Mouse (Mus musculus): ENCODE measurements around the gene Kdm4c. TPM values are rescaled to one million over a fixed set of nuclear protein-coding genes. Genes with fewer than 3 reads are reported as not detected.
A peak's percentile ranks its signal among the peaks of the same experiment; 100 is the strongest.

Kdm4c gene
- polyA plus RNA-seq, 1 experiment from 2014 or later: 18.8 TPM

- peaks cover 24% of the 10 kb centered on the region for H3K36me3 ChIP-seq (ENCODE audit: inconsistent target)
- H3K79me2 ChIP-seq (ENCODE audit: inconsistent target): peaks cover 100% of the 10 kb centered on the region
- WGBS (ENCODE audit: missing documents): 94% methylated on average over 5 of the region's 5 CpGs
- no peak overlapping the region for H3K4me3 ChIP-seq (ENCODE audit: inconsistent target)
- no peak overlapping the region for H3K27ac ChIP-seq
These were observed 22.2 kb downstream of the Kdm4c start for GRCm38 (mm10) chr4:74264428-74264955.

GRCm38 (mm10) chr4:74271180-74271579 lies 28.9 kb downstream of the Kdm4c start:
- 53% methylated on average over 5 of the region's 5 CpGs for WGBS (ENCODE audit: missing documents)
- no peak overlapping the region for H3K27ac ChIP-seq
- H3K4me3 ChIP-seq (ENCODE audit: inconsistent target): no peak overlapping the region
- H3K36me3 ChIP-seq (ENCODE audit: inconsistent target): peaks cover 15% of the 10 kb centered on the region
- H3K79me2 ChIP-seq (ENCODE audit: inconsistent target): peaks cover 40% of the 10 kb centered on the region

- Histone ChIP-seq H3K4me3 (ENCODE audit: inconsistent target) (no peak overlapping the region), H3K79me2 (ENCODE audit: inconsistent target) (peaks cover 16% of the 10 kb centered on the region; the same call in 1 of the 2 replicates), H3K36me3 (ENCODE audit: inconsistent target) (no peaks in the 10 kb centered on the region), H3K27ac (no peak overlapping the region)
- 100% methylated on average over 1 of the region's 1 CpGs for WGBS (ENCODE audit: missing documents)
These were observed 35.2 kb downstream of the Kdm4c start for GRCm38 (mm10) chr4:74277486-74277885.

GRCm38 (mm10) chr4:74280170-74280569 lies 37.9 kb downstream of the Kdm4c start:
- H3K27ac ChIP-seq: no peak overlapping the region
- WGBS (ENCODE audit: missing documents): 32% methylated on average over 3 of the region's 3 CpGs
- peaks cover 16% of the 10 kb centered on the region; the same call in 1 of the 2 replicates for H3K79me2 ChIP-seq (ENCODE audit: inconsistent target)
- H3K36me3 ChIP-seq (ENCODE audit: inconsistent target): no peaks in the 10 kb centered on the region
- H3K4me3 ChIP-seq (ENCODE audit: inconsistent target): no peak overlapping the region

GRCm38 (mm10) chr4:74287851-74288250 lies 45.6 kb downstream of the Kdm4c start:
- Histone ChIP-seq H3K27ac (no peak overlapping the region), H3K4me3 (ENCODE audit: inconsistent target) (no peak overlapping the region), H3K36me3 (ENCODE audit: inconsistent target) (no peaks in the 10 kb centered on the region), H3K79me2 (ENCODE audit: inconsistent target) (no peaks in the 10 kb centered on the region)
- WGBS (ENCODE audit: missing documents): 95% methylated on average over 3 of the region's 3 CpGs

- 89% methylated on average over 3 of the region's 3 CpGs for WGBS (ENCODE audit: missing documents)
- Histone ChIP-seq H3K36me3 (ENCODE audit: inconsistent target) (no peaks in the 10 kb centered on the region), H3K27ac (no peak overlapping the region), H3K4me3 (ENCODE audit: inconsistent target) (no peak overlapping the region), H3K79me2 (ENCODE audit: inconsistent target) (peaks cover 20% of the 10 kb centered on the region; the same call in 1 of the 2 replicates)
These were observed 52.4 kb downstream of the Kdm4c start for GRCm38 (mm10) chr4:74294726-74295125.

- 42% methylated on average over 5 of the region's 5 CpGs for WGBS (ENCODE audit: missing documents)
- Histone ChIP-seq H3K79me2 (ENCODE audit: inconsistent target) (0 out of 2 replicates have a peak, but pooled peaks cover 4% of the 10 kb centered on the region), H3K36me3 (ENCODE audit: inconsistent target) (no peaks in the 10 kb centered on the region), H3K4me3 (ENCODE audit: inconsistent target) (no peak overlapping the region), H3K27ac (peak overlapping the region; percentile 10; the same call in 1 of the 2 replicates)
These were observed 63.2 kb downstream of the Kdm4c start for GRCm38 (mm10) chr4:74305315-74306105.

GRCm38 (mm10) chr4:74311135-74311534 lies 68.8 kb downstream of the Kdm4c start:
- WGBS (ENCODE audit: missing documents): 58% methylated on average over 5 of the region's 5 CpGs
- no peaks in the 10 kb centered on the region for H3K79me2 ChIP-seq (ENCODE audit: inconsistent target)
- no peaks in the 10 kb centered on the region for H3K36me3 ChIP-seq (ENCODE audit: inconsistent target)
- H3K27ac ChIP-seq: no peak overlapping the region
- no peak overlapping the region for H3K4me3 ChIP-seq (ENCODE audit: inconsistent target)

- no peaks in the 10 kb centered on the region for H3K79me2 ChIP-seq (ENCODE audit: inconsistent target)
- H3K4me3 ChIP-seq (ENCODE audit: inconsistent target): no peak overlapping the region
- H3K36me3 ChIP-seq (ENCODE audit: inconsistent target): no peaks in the 10 kb centered on the region
- WGBS (ENCODE audit: missing documents): 100% methylated on average over 1 of the region's 2 CpGs
- no peak overlapping the region for H3K27ac ChIP-seq
These were observed 70.6 kb downstream of the Kdm4c start for GRCm38 (mm10) chr4:74312858-74313257.

GRCm38 (mm10) chr4:74315388-74315787 lies 73.1 kb downstream of the Kdm4c start:
- H3K36me3 ChIP-seq (ENCODE audit: inconsistent target): no peaks in the 10 kb centered on the region
- H3K27ac ChIP-seq: no peak overlapping the region
- WGBS (ENCODE audit: missing documents): 98% methylated on average over 5 of the region's 5 CpGs
- H3K4me3 ChIP-seq (ENCODE audit: inconsistent target): no peak overlapping the region
- no peaks in the 10 kb centered on the region for H3K79me2 ChIP-seq (ENCODE audit: inconsistent target)

GRCm38 (mm10) chr4:74319313-74319712 lies 77.0 kb downstream of the Kdm4c start:
- Histone ChIP-seq H3K36me3 (ENCODE audit: inconsistent target) (no peaks in the 10 kb centered on the region), H3K27ac (no peak overlapping the region), H3K79me2 (ENCODE audit: inconsistent target) (no peaks in the 10 kb centered on the region), H3K4me3 (ENCODE audit: inconsistent target) (no peak overlapping the region)
- WGBS (ENCODE audit: missing documents): 100% methylated on average over 1 of the region's 1 CpGs

- WGBS (ENCODE audit: missing documents): 80% methylated on average over 4 of the region's 4 CpGs
- H3K36me3 ChIP-seq (ENCODE audit: inconsistent target): peaks cover 38% of the 10 kb centered on the region; the same call in 1 of the 2 replicates
- H3K4me3 ChIP-seq (ENCODE audit: inconsistent target): no peak overlapping the region
- no peak overlapping the region for H3K27ac ChIP-seq
- H3K79me2 ChIP-seq (ENCODE audit: inconsistent target): no peaks in the 10 kb centered on the region
These were observed 115.2 kb downstream of the Kdm4c start for GRCm38 (mm10) chr4:74357479-74357878.

GRCm38 (mm10) chr4:74360274-74360673 lies 118.0 kb downstream of the Kdm4c start:
- Histone ChIP-seq H3K4me3 (ENCODE audit: inconsistent target) (no peak overlapping the region), H3K27ac (no peak overlapping the region), H3K79me2 (ENCODE audit: inconsistent target) (no peaks in the 10 kb centered on the region), H3K36me3 (ENCODE audit: inconsistent target) (peaks cover 24% of the 10 kb centered on the region; the same call in 1 of the 2 replicates)
- WGBS (ENCODE audit: missing documents): 86% methylated on average over 3 of the region's 3 CpGs

- Histone ChIP-seq H3K27ac (no peak overlapping the region), H3K36me3 (ENCODE audit: inconsistent target) (peaks cover 28% of the 10 kb centered on the region), H3K4me3 (ENCODE audit: inconsistent target) (no peak overlapping the region), H3K79me2 (ENCODE audit: inconsistent target) (no peaks in the 10 kb centered on the region)
- 86% methylated on average over 4 of the region's 4 CpGs for WGBS (ENCODE audit: missing documents)
These were observed 144.3 kb downstream of the Kdm4c start for GRCm38 (mm10) chr4:74386583-74386982.

GRCm38 (mm10) chr4:74393162-74393561 lies 150.9 kb downstream of the Kdm4c start:
- Histone ChIP-seq H3K36me3 (ENCODE audit: inconsistent target) (peaks cover 22% of the 10 kb centered on the region), H3K4me3 (ENCODE audit: inconsistent target) (no peak overlapping the region), H3K79me2 (ENCODE audit: inconsistent target) (no peaks in the 10 kb centered on the region), H3K27ac (no peak overlapping the region)
- 100% methylated on average over 2 of the region's 2 CpGs for WGBS (ENCODE audit: missing documents)
